Mouse (Mus musculus) embryo, embryonic 10.5 days (tissue): ENCODE data around the gene Gm19402.
"Not testable (repeated sequence)": the region's sequence is repeated elsewhere in the genome, so short reads cannot be mapped to it uniquely, and the experiment has no call there.

Experiments
- DNase-seq: peaks from one replicate; pipeline ENCODE4 v3.0.0-alpha.2; 2015; ENCODE audit warnings: low spot score

The Gm19402 gene

DNA sequence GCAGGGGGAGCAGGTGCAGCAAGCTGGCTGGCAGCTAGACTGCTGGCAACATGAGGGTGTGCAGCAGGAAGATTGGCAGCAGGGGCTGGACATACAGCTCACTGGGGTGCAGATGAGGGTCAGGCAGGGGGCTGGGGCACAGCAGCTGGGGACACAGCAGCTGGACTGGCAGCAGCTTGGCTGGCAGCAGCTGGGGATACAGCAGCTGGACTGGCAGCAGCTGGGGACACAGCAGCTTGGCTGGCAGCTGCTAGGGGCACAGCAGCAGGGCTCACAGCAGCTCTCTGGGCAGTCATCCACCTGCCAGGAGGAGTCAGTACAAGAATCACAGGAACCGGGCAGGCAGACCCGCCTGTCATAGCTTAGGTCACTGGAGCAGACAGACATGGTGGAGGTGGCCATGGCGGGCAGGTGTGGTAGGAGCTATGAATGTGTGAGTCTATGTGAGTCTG lies at the start of gene Gm19402:
Gm19402 (minus strand) TSS at position 402 of the 452 bp plus-strand sequence.
- DNase-seq, result not testable (repeated sequence)

DNA sequence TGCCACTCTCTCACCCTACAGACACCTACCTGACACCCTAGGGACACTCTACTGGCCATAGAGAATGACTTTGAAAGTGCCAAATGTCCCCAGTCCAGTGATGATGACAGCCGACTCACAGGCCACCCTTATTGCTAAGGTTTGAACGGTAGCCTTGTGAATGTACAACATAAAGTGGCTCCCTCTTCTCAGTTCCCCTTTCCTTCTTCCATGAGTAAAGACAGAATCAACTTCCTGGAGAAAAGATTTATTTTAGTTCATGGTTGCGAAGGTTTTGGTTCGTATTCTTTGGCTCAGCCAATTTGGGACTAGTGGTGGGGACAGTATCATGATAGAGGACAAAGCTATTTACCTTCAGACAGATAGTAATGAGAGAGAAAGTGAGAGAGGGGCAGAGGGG lies 48.4 kb upstream of the Gm19402 start:
- DNase-seq, result no peak

DNA sequence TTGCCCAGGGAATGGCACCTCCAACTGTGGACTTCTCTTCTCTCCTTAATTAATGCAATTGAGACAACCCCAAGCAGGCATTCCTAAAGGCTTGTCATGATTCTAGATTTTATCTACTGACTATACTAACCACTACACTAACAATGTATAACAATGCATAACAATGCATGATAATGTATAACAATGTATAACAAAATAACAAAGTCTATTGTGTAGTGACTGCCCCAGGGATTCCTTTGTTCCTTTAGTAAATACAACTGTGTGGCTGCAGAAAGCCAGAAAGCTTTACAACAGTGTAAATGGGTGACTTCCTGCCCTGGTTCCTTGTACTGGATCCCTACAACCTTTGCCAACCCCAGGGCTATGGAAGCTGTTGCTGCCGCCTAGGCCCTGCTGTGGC lies 45.4 kb upstream of the Gm19402 start:
- no peak for DNase-seq

- DNase-seq, result peak; percentile 30
These were observed 38.7 kb upstream of the Gm19402 start for GRCm38 (mm10) chr10:77729241-77729640.

GRCm38 (mm10) chr10:77728280-77728679 lies 37.7 kb upstream of the Gm19402 start:
- no peak for DNase-seq

GRCm38 (mm10) chr10:77726186-77726585 lies 35.6 kb upstream of the Gm19402 start, which contains the start of gene Gm10100:
Gene Gm10100 (plus strand): TSS chr10:77726486.
- no peak for DNase-seq

DNA sequence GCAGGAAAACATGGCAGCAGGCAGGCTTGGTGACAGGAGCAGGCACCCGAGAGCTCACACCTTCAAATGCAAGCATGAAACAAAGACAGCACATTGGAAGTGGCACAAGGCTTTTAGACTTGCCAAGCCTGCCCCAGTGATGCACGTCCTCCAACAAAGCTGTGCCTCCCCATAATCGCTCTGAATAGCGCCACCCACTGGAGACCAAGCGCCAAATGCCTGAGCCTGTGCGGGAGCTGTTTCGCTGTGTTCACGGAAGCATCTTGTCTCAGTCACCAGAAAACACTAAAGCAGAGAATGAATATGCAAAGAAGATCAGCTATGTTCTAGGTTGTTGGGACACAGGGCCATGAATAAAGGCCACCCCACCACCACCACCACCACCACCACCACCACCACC lies 34.3 kb upstream of the Gm19402 start:
- no peak for DNase-seq

- DNase-seq, result not testable (repeated sequence)
These were observed 29.7 kb upstream of the Gm19402 start, which contains the start of gene Krtap12-1 for GRCm38 (mm10) chr10:77720299-77720698. Gene Krtap12-1 (plus strand): TSS chr10:77720599.

DNA sequence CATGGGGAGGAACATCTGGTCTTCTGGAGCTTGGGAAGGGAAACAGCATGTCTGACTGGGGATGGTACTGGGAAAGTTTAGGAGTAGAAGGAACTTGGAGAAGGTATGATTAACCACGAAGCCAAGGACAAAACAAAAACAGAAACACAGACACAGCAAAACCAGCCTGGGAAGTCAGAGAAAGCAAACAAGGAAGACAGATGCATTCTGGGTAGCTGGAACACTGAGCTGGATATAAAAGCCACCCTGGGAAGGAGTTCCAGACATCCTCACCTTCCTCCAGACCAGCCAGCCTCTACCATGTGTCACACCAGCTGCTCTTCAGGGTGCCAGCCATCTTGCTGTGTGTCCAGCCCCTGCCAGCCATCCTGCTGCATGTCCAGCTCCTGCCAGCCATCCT lies 24.9 kb upstream of the Gm19402 start, which contains the start of gene Gm10142:
Gm10142 (plus strand) TSS at position 301 of the 400 bp plus-strand sequence.
- DNase-seq, result no peak

DNA sequence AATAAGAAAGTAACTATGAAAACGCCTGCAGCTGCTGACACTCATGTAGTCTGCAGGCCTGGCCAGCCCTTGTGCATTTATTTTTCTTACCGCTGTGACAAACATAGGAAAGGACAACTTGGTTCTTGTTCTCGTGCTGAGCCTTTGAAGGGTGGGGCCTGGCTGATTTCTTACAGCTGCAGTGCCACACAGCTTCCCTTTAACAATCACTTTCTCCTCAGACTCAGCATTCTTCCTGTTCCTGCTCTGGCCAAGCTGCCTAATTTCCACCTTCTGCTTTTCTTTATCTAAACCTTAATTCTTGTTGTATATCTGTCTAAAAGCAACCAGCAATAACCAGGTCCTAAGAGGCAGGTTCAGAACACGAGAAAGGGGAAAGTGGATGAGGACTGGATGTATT lies 23.2 kb upstream of the Gm19402 start:
- DNase-seq, result no peak

GRCm38 (mm10) chr10:77711157-77711556 lies 20.6 kb upstream of the Gm19402 start, which contains the start of gene Gm10024:
Gene Gm10024 (plus strand): TSS chr10:77711457.
- DNase-seq, result not testable (repeated sequence)

DNA sequence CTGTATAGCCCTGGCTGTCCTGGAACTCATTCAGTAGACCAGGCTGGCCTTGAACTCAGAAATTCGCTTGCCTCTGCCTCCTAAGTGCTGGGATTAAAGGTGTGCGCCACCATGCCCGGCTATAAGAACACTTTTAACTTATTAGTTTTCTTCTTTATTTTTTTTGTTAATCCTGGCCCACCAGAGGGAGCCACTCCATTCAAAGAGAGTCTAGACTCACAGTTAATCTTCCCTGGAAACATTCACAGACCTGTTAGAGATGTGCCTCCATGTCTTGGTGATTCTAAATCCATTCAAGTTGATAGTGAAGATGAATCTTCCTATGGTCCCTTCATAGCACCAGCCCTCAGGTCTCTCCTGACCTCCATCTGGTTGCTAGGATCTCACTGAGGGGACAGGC lies 19.3 kb upstream of the Gm19402 start:
- no peak for DNase-seq

- DNase-seq, result no peak
These were observed 15.8 kb upstream of the Gm19402 start, which contains the start of gene Gm10272 for GRCm38 (mm10) chr10:77706326-77706725. Gene Gm10272 (plus strand): TSS chr10:77706626.

GRCm38 (mm10) chr10:77697133-77697532 lies 6.6 kb upstream of the Gm19402 start, which contains the start of gene Gm9508:
Gene Gm9508 (minus strand): TSS chr10:77697233.
- no peak for DNase-seq

- no peak for DNase-seq
These were observed 3.5 kb downstream of the Gm19402 start for GRCm38 (mm10) chr10:77687021-77687420.

DNA sequence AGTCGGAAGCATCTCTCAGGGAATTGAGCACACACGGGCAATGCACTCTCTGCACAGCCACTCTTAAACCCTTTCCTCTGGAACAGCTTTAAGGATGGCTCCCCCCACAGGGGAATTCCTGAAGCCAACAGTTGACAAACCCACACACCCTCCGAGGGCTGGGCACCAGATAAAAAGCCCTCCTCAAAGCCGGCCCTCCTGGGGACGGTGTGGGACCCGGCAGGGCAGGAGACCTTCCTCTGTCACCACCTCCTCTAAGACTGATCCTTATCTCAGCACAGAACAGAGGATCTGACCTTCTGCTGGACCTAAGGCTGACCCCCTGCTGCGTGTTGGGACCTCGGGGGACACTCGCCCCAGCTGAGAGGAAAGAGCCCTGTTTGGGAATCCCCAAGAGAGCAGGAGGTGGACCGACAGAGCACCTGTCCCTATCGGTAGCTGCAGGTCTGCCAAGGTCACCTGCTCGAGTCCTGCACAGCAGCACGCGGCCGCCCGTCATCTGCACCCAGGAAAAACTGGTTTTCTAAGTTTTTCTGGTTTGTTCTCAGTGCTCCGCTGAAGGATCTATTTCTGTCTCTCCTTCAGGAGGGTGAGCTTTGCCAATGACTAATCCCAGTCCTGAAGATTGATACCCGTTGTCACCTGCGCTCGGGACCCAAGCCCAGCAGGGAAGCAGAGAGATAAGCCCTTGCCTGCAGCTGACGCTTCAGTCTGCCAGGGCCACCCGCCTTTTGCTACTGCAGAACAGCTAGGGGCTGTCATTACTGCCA lies 4.5 kb downstream of the Gm19402 start, which contains the start of gene Tspear:
Tspear (plus strand) TSS at position 675 of the 770 bp plus-strand sequence.
- DNase-seq, result no peak

GRCm38 (mm10) chr10:77684181-77684580 lies 6.4 kb downstream of the Gm19402 start:
- peak; percentile 50 for DNase-seq

DNA sequence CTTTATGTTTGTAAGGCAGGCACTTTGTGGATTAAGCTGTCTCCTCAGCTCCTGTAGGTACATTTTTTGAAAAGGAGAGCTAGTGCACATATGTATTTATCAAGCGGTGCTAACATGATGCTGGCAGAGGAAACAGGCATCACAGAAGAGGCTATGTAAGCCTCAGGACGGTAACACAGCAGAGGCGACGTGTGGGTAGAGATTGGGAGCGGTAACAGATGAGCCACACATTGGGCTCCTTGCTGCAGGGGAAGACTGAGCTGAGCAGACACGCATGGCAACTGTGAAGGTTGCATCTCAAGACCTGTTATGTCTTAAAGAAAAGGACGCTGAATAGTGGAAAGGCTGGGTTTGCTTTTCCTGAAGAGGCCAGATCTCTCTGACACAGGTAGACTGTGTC lies 7.6 kb downstream of the Gm19402 start:
- DNase-seq, result no peak

- DNase-seq, result no peak
These were observed 13.0 kb downstream of the Gm19402 start for GRCm38 (mm10) chr10:77677562-77677961.

GRCm38 (mm10) chr10:77673765-77674164 lies 16.8 kb downstream of the Gm19402 start:
- no peak for DNase-seq

DNA sequence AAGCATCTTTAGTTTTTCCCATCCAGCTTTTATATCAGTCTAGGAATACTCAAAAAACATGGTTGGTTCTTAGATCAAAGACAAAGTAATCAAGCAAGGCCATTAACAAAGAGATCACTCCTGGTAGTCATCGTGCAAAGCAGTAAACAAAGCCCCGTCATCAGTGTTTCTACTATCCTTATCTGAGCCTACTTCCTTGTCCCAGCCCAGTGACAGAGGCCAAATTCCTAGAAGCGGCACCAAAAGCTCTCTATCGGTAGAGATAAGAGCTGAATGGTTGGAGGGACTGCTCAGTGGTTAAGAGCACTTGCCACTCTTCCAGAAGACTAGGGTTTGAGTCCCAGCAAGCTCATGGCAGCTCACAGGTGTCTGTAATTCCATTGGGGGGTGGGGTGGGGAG lies 19.0 kb downstream of the Gm19402 start:
- DNase-seq, result no peak

DNA sequence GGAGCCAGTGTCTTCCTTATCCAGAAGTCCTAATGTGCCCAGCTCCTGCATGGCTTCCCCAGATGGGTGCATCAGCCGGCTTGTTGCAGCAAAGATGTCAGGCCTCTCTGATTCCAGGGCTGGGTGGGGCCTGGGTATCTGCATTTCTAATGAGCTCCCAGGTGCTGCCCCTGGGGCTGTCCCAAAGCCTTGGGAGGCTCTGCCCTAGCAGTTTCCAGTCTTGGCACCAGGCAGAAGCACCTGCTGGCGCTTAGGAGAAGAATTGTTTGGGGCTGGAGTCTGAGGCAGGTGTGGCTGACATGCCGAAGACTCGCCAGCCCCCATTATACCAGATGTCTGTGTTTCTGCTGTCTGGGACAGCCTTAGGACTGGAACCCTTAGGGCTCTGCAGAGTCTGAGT lies 19.8 kb downstream of the Gm19402 start:
- no peak for DNase-seq

DNA sequence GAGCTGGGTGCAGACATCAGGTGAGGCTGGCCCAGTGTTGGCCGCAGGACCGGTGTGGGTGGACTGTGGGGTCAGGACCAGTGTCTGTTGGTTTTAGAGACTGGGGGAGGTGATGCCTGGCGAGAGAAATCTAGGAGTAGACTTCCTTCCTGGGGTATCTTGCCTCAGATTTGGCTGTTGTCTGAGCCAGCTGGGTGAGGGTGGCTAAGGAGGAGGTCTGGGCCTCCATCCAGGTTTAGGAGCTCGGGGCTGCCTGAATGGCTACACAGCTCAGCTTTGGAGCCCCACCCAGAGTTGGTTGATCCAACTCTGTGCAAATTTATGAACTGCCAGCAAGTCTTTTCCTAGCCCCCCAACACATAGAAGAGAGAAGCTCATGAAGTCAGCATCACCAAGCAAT lies 23.2 kb downstream of the Gm19402 start:
- no peak for DNase-seq
